Mouse (Mus musculus): ENCODE measurements around the gene Gsx2.

Gsx2 gene

GRCm38 (mm10) chr5:75076326-75077050 is 1.1 kb downstream of the Gsx2 start:
- no peak for DNase-seq (ENCODE audit: low spot score in 2 of 2)

- no peak for DNase-seq (ENCODE audit: low spot score in 2 of 2)
Observed at GRCm38 (mm10) chr5:75077051-75077380, 1.6 kb downstream of the Gsx2 start.

GRCm38 (mm10) chr5:75079564-75079963 is 4.2 kb downstream of the Gsx2 start:
- no peak for DNase-seq (ENCODE audit: low spot score in 2 of 2)

- DNase-seq (ENCODE audit: low spot score in 2 of 2), result no peak
Observed at GRCm38 (mm10) chr5:75082439-75082838, 7.0 kb downstream of the Gsx2 start.

- DNase-seq (ENCODE audit: low spot score in 2 of 2), result no peak
Observed at GRCm38 (mm10) chr5:75083061-75083460, 7.7 kb downstream of the Gsx2 start.

- no peak for DNase-seq (ENCODE audit: low spot score in 2 of 2)
Observed at GRCm38 (mm10) chr5:75083591-75084392, 8.4 kb downstream of the Gsx2 start.

GRCm38 (mm10) chr5:75084393-75084870 is 9.0 kb downstream of the Gsx2 start:
- no peak for DNase-seq (ENCODE audit: low spot score in 2 of 2)

GRCm38 (mm10) chr5:75084871-75085520 is 9.6 kb downstream of the Gsx2 start:
- no peak for DNase-seq (ENCODE audit: low spot score in 2 of 2)

GRCm38 (mm10) chr5:75085521-75085875 is 10.1 kb downstream of the Gsx2 start:
- DNase-seq (ENCODE audit: low spot score in 2 of 2), result no peak

- no peak for DNase-seq (ENCODE audit: low spot score in 2 of 2)
Observed at GRCm38 (mm10) chr5:75085906-75086305, 10.5 kb downstream of the Gsx2 start.

- no peak for DNase-seq (ENCODE audit: low spot score in 2 of 2)
Observed at GRCm38 (mm10) chr5:75106511-75106910, 31.1 kb downstream of the Gsx2 start.

GRCm38 (mm10) chr5:75109368-75109767 is 34.0 kb downstream of the Gsx2 start:
- no peak for DNase-seq (ENCODE audit: low spot score in 2 of 2)

- DNase-seq (ENCODE audit: low spot score in 2 of 2), result no peak
Observed at GRCm38 (mm10) chr5:75111781-75112180, 36.4 kb downstream of the Gsx2 start.

- DNase-seq (ENCODE audit: low spot score in 2 of 2), result no peak
Observed at GRCm38 (mm10) chr5:75118840-75119239, 43.4 kb downstream of the Gsx2 start.

- peak in 1 of 2 experiments; percentile 5 for DNase-seq (ENCODE audit: low spot score in 2 of 2)
Observed at GRCm38 (mm10) chr5:75121646-75122045, 46.2 kb downstream of the Gsx2 start.
